Mouse (Mus musculus) kidney, adult 2 months (tissue): ENCODE results near the gene Il6ra.
A peak's percentile ranks its signal among the peaks of the same experiment; 100 is the strongest.

Experiments
- CTCF ChIP-seq: fragments of 200-500 bp; conservative IDR thresholded peaks from 2 replicates; pipeline ENCODE4 v1.5.1; 2011; ENCODE audit warnings: low read depth, mild to moderate bottlenecking, control low read depth, low read length, moderate library complexity, mixed read lengths; ENCODE audit not compliant: insufficient read depth, insufficient read length
- POLR2A ChIP-seq: fragments of 200-500 bp; IDR thresholded peaks from one replicate; pipeline ENCODE4 v1.6.1; 2011; ENCODE audit warnings: low read depth, low read length, control low read depth

GRCm38 (mm10) chr3:89926440-89926839 lies 13.4 kb upstream of the Il6ra start:
- TF ChIP-seq CTCF: peak; percentile 40; the same call in 1 of the 2 replicates
- TF ChIP-seq POLR2A: no peak
